Mouse (Mus musculus) ES-E14 (cell line): Measurements from ENCODE around the gene Ddx20. TPM values are rescaled to one million over a fixed set of nuclear protein-coding genes. Genes with fewer than 3 reads are reported as not detected.

Experiments
- DNase-seq: peaks from one replicate; pipeline ENCODE4 v3.0.0-alpha.2; 2013; ENCODE audit warnings: low read depth, low spot score
- H3K27ac ChIP-seq: 2 replicates; pipeline ENCODE4 v1.5.1; 2012; ENCODE audit warnings: low read depth, mild to moderate bottlenecking, low read length, moderate library complexity, mixed read lengths; ENCODE audit not compliant: poor library complexity, insufficient read depth, severe bottlenecking
- H3K36me3 ChIP-seq: 2 replicates; pipeline ENCODE4 v1.6.1; 2012; ENCODE audit warnings: mild to moderate bottlenecking, low read length, moderate library complexity, mixed read lengths; ENCODE audit not compliant: control insufficient read depth, poor library complexity, insufficient read depth, severe bottlenecking
- H3K4me1 ChIP-seq, 2 experiments: fragments of 150-350 bp in 1 of 2; sonication (generic) in 1 of 2; 2 replicates each; pipeline ENCODE4 v1.6.1; 2012; ENCODE audit warnings: low read length in 2 of 2, mild to moderate bottlenecking in 1 of 2, mixed read lengths in 1 of 2; ENCODE audit not compliant: control insufficient read depth in 2 of 2, insufficient read depth in 2 of 2, poor library complexity in 1 of 2
- H3K4me3 ChIP-seq, 2 experiments: fragments of 150-350 bp in 1 of 2; sonication (generic) in 1 of 2; 2 replicates each; pipeline ENCODE4 v1.5.1; 2012; ENCODE audit warnings: low read length in 2 of 2, low read depth in 1 of 2, mild to moderate bottlenecking in 1 of 2, mixed read lengths in 1 of 2; ENCODE audit not compliant: insufficient read depth in 1 of 2, poor library complexity in 1 of 2, severe bottlenecking in 1 of 2
- H3K9ac ChIP-seq: 2 replicates; pipeline ENCODE4 v1.6.1; 2012; ENCODE audit warnings: low read depth, mild to moderate bottlenecking, low read length, mixed read lengths; ENCODE audit not compliant: poor library complexity, insufficient read depth, severe bottlenecking
- H3K9me3 ChIP-seq: fragments of 150-350 bp; sonication (generic); 2 replicates; pipeline ENCODE4 v1.6.1; 2012; ENCODE audit warnings: low read depth, mild to moderate bottlenecking, low read length; ENCODE audit not compliant: control insufficient read depth, insufficient read depth
- CHD2 ChIP-seq: IDR thresholded peaks from 2 replicates; pipeline ENCODE4 v1.6.1; 2014; ENCODE audit warnings: mild to moderate bottlenecking, low read depth, low read length, inconsistent platforms
- HCFC1 ChIP-seq: IDR thresholded peaks from 2 replicates; pipeline ENCODE4 v1.6.1; 2012; ENCODE audit warnings: low read length, inconsistent platforms, borderline replicate concordance; ENCODE audit not compliant: insufficient read depth
- MAFK ChIP-seq: IDR thresholded peaks from 2 replicates; pipeline ENCODE4 v1.6.1; 2014; ENCODE audit warnings: mild to moderate bottlenecking, low read depth, low read length, inconsistent platforms; ENCODE audit not compliant: insufficient read depth
- ZC3H11A ChIP-seq: IDR thresholded peaks from 2 replicates; pipeline ENCODE4 v1.6.1; 2012; ENCODE audit warnings: low read depth, mild to moderate bottlenecking, inconsistent platforms, low read length, borderline replicate concordance
- ZNF384 ChIP-seq: IDR thresholded peaks from 2 replicates; pipeline ENCODE4 v1.6.1; 2012; ENCODE audit warnings: low read depth, low read length, inconsistent platforms
- in situ Hi-C, 2 experiments: fragments of 600-800 bp; cut with MboI; formaldehyde crosslinking; loops; one replicate each; pipeline ENCODE4 v1.15.1; 2025; ENCODE audit warnings: low sequenced_read_pairs in 2 of 2, inconsistent platforms in 1 of 2; ENCODE audit not compliant: unreplicated experiment in 2 of 2
- total RNA-seq: library from RNA; depleted of rRNA; stranded (reverse); fragments of 300-350 nt; gene quantifications from 2 replicates; pipeline ENCODE4 v1.2.3, GENCODE M21; 2012

The Ddx20 gene
- total RNA-seq, 1 experiment, result 46.7 TPM

- in situ Hi-C loops, result no loop called here
Measured at GRCm38 (mm10) chr3:105695476-105696386, 8.4 kb upstream of the Ddx20 start.

GRCm38 (mm10) chr3:105693327-105694080 lies 6.1 kb upstream of the Ddx20 start:
- TF ChIP-seq CHD2 (no peak), ZC3H11A (no peak), HCFC1 (no peak), MAFK (no peak), ZNF384 (no peak)
- Histone ChIP-seq H3K4me3 (no peak overlapping the region), H3K9ac (no peak overlapping the region), H3K27ac (no peak overlapping the region), H3K4me1 (no peaks in the 10 kb centered on the region), H3K36me3 (no peaks in the 10 kb centered on the region), H3K9me3 (no peaks in the 10 kb centered on the region)
- no peak for DNase-seq
- in situ Hi-C loops, result no loop called here

More at GRCm38 (mm10) chr3:105695476-105696386, 8.4 kb upstream of the Ddx20 start:
- no peaks in the 10 kb centered on the region for H3K36me3 ChIP-seq
- no peak overlapping the region for H3K27ac ChIP-seq
- H3K9ac ChIP-seq, result no peak overlapping the region
- no peaks in the 10 kb centered on the region for H3K9me3 ChIP-seq
- no peak for DNase-seq
- no peak overlapping the region for H3K4me3 ChIP-seq
- no peaks in the 10 kb centered on the region for H3K4me1 ChIP-seq
- TF ChIP-seq ZC3H11A (no peak), ZNF384 (no peak), CHD2 (no peak), HCFC1 (no peak), MAFK (no peak)

- Histone ChIP-seq H3K4me3 (no peak overlapping the region), H3K9me3 (no peaks in the 10 kb centered on the region), H3K36me3 (peaks cover 4% of the 10 kb centered on the region), H3K4me1 (no peaks in the 10 kb centered on the region), H3K27ac (no peak overlapping the region), H3K9ac (no peak overlapping the region)
- in situ Hi-C loops, result no loop called here
- no peak for TF ChIP-seq ZNF384
- no peak for TF ChIP-seq CHD2
- TF ChIP-seq ZC3H11A, result no peak
- no peak for TF ChIP-seq HCFC1
- TF ChIP-seq MAFK, result no peak
- DNase-seq, result no peak
Measured at GRCm38 (mm10) chr3:105688536-105688935, 1.2 kb upstream of the Ddx20 start.

- TF ChIP-seq CHD2, result no peak
- no peak for TF ChIP-seq MAFK
- TF ChIP-seq ZC3H11A, result no peak
- TF ChIP-seq ZNF384, result no peak
- no peak for TF ChIP-seq HCFC1
- in situ Hi-C loops, result no loop called here
- no peak for DNase-seq
- no peaks in the 10 kb centered on the region for H3K4me1 ChIP-seq
- H3K4me3 ChIP-seq, result peak overlapping the region; percentile 77 to 100
- peak overlapping the region; percentile 100 for H3K9ac ChIP-seq
- peak overlapping the region; percentile 58 for H3K27ac ChIP-seq
- no peaks in the 10 kb centered on the region for H3K9me3 ChIP-seq
- H3K36me3 ChIP-seq, result peaks cover 5% of the 10 kb centered on the region
Measured at GRCm38 (mm10) chr3:105686394-105687323, 715 bp downstream of the Ddx20 start.
